Mouse (Mus musculus): ENCODE measurements around the gene Babam2. TPM values are rescaled to one million over a fixed set of nuclear protein-coding genes. Genes with fewer than 3 reads are reported as not detected.
"Not testable (repeated sequence)": the region's sequence is repeated elsewhere in the genome, so short reads cannot be mapped to it uniquely, and the experiment has no call there.

The Babam2 gene
- total RNA-seq, 2 experiments from 2014 or later = 55.8 to 84.3 TPM

- DNase-seq = no peak
Measured at GRCm38 (mm10) chr5:31831587-31831986, 134.1 kb downstream of the Babam2 start.

- DNase-seq = no peak
Measured at GRCm38 (mm10) chr5:31835691-31836090, 138.2 kb downstream of the Babam2 start.

DNA sequence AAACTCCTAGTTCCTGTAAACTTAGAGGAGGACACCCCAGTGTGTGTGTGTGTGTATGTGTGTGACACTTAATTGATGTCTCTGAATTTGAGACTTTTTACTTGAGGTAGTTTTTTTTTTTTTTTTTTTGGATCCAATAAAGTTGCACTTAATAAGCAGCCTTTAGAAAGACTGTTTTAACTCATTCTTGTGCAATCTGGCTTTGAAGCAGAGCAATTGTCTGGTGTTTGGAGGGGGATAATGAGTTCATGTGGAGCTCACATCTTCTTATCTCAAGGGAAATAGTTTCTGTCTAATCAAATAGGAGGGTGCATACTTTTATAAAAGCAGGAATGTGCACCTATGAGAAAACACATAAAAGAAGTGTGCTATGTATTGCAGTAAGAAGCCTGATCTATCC is 142.5 kb downstream of the Babam2 start:
- no peak for DNase-seq

DNA sequence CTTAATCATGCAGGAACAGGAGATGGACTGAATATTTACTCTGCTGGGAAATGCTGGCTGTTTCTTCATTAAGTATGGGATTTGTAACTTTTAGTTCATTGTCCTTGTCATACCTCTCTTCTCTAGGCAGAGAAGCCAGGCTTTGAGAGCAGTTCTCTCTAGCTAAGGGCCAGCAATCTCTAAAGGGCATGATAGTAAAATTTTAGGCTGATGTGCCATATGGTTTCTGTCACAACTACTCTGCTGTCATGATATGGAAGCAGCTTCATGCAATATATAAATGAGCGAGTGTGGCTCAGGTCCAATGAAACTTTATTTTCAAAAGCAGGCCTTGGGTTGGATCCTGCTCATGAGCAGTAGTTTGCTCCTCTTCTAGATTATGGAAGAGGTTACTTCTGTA is 142.9 kb downstream of the Babam2 start:
- DNase-seq = no peak

- no peak for DNase-seq
Measured at GRCm38 (mm10) chr5:31844856-31845255, 147.4 kb downstream of the Babam2 start.

GRCm38 (mm10) chr5:31846971-31847370 is 149.5 kb downstream of the Babam2 start:
- no peak for DNase-seq

- peak; percentile 76 for DNase-seq
Measured at GRCm38 (mm10) chr5:31848995-31849394, 151.5 kb downstream of the Babam2 start.

DNA sequence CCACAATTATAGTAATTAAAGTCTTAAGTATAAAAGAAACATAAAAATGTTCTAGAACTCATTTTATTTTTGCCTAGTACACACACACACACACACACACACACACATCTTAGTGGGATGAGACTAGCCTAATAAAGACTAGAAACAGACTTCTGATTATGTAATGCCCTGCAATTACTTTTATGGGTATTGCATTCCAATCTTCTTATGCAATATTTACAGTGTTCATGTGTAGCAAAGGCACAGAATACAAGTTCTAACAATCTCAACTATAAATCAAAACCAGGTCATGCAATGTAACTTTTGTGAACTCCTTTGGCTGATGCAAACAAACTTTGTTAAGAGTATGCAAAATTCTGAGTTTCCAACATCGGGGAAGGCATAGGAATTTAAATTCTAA is 155.3 kb downstream of the Babam2 start:
- DNase-seq = no peak

GRCm38 (mm10) chr5:31853831-31854230 is 156.3 kb downstream of the Babam2 start:
- DNase-seq = no peak

DNA sequence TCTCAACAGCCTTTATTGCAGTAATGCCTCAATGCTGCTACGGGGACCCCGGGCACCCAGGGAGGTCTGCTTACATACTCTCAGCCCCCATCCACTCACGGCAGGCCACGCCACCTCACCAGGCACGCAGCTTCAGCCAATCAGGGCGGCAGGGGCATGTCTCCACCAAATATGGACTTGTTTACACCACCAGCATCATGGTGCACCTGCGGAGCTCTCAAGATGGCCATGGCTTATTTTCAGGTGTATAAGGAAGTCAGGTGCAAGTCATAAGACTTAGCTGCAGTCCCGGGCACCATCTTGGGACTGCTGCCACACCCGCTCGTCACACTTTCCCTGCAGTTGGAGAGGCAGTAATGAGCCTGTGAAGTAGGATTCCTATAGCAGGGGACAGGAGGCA is 161.4 kb downstream of the Babam2 start:
- DNase-seq = not testable (repeated sequence)

- no peak for DNase-seq
Measured at GRCm38 (mm10) chr5:31860426-31860825, 162.9 kb downstream of the Babam2 start.

GRCm38 (mm10) chr5:31860831-31861624 is 163.5 kb downstream of the Babam2 start:
- no peak for DNase-seq

- no peak for DNase-seq
Measured at GRCm38 (mm10) chr5:31862753-31863468, 165.4 kb downstream of the Babam2 start.

- DNase-seq = no peak
Measured at GRCm38 (mm10) chr5:31864095-31864494, 166.6 kb downstream of the Babam2 start.

DNA sequence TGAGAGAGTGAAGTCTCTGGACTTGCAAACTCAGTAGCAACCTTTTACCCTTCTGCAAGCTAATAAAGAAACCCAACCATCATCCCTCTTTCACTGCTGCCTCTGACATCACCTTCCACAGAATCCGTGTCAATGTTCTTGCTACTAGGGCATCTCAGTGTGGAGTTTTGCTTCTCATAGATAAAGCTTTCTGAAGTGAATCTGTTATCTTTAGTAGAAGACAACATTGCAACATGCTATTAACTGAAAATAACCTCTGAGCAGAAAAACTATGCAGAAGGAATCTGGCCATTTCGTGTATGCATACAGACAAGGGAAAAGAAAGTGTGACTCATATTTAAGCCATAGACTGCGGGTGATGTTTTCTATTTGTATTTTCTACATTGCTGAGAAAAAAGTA is 168.6 kb downstream of the Babam2 start:
- DNase-seq = no peak

DNA sequence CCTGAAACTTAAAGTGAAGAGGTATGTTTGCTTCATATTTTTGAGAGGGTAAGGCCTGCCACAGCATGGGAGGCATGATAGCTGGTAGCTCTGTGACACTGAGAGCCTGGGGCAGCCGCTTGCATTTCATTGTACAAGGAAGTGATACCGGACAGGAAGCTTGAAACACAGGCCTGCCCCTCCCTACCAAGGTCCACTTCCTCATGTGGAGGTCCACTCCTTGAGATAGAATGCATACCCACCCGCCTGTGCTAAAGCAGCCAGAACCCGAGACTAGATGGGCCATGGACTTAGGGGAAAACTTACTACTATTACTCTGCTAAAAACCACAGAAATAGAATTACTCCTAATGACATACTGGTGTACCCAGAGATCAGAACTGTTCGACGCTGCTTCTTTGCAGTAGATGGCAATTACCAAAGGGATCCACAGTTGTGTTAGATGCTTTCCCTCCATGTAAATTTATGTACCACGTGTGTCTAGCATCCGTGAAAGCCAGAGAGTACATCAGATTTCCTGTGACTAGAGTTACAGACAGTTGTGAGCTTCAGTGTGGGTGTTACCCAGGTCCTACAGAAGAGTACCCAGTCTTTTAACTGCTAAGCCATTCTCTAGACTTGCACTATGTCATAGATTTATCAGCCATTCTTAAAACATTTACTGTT is 173.5 kb downstream of the Babam2 start:
- no peak for DNase-seq

DNA sequence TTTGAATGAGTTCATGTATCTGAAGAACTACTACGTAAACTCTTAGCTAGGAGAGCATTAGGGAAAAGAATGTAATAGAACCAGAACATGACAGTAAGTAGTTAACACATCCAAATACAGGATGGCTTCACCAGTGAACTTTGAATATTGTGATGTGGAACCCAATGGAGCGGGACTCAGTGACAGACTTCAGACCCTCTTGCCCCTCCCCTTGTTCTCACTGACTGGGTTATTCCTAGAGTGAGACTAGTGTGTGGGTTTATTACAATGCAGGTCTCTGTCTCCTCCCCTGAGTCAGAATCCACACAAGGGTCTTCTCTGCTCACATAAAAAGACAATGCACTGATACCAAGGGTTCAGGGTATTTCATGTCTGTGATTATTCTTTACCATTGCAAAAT is 175.8 kb downstream of the Babam2 start:
- no peak for DNase-seq

- DNase-seq = no peak
Measured at GRCm38 (mm10) chr5:31874543-31874942, 177.1 kb downstream of the Babam2 start.

DNA sequence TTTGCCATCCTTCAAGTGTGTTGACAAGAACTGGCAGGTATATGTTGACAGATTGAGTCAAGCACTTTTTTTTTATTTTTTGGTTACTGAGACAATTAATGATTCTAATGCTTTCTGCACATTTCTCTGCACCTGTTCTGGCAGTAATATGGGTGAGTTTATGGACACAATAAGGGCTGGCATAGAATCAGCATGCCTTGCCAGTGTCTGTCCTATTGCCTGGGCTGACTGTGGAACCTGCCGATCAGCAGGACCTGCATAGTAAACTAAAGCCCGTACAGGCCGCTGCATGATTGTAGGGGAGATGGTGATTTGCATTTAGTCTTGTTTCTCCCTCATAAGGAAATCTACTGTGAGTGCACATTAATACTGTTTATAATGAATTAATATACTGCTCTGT is 178.0 kb downstream of the Babam2 start:
- no peak for DNase-seq

- DNase-seq = peak; percentile 22
Measured at GRCm38 (mm10) chr5:31876216-31876974, 178.9 kb downstream of the Babam2 start.

DNA sequence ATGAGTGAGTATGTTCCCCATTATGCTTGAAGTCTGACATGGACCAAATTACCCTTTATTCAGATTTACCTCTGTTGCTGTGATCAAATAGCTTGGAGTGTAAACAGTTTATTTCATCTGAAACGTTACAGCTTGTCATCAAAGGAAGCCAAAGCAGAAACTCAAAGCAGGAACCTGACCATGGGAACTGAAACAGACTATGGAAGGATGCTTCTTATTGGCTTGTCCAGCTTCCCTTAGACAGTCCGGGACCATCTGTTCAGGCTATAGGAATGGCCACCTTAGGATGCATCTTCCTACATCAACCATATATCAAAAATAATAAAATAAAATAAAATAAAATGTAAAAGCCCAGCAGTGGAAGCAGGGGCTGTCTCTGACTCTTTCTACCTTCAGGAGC is 183.0 kb downstream of the Babam2 start:
- no peak for DNase-seq

DNA sequence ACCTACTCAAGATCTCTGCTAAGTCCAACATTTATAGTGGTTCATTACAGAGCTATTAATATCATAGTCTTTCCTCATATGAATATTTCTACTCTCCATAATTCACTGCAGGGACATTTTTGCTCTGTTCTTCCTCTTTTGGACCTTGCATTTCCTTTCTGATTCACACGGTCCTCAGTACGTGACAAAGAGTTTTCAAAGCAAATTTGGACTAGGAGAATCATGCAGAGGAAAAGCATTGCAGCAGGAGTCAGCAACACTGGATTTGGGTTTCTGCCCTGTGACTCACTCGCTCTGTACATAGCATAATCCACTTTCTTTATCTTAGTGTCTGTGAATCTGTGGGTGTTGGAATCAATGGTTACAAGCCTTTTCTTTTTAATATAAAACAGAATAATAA is 184.8 kb downstream of the Babam2 start:
- peak; percentile 38 for DNase-seq
